Mouse (Mus musculus) limb, embryonic 15.5 days (tissue): ENCODE results near the gene Xxylt1. TPM values are rescaled to one million over a fixed set of nuclear protein-coding genes. Genes with fewer than 3 reads are reported as not detected.
"Not testable (repeated sequence)": the region's sequence is repeated elsewhere in the genome, so short reads cannot be mapped to it uniquely, and the experiment has no call there.

ENCODE experiments used
- ATAC-seq: fragments of 200-750 bp; cut with Nextera tagmentation; 2 replicates; pipeline ENCODE4 v1.8.0; 2017; ENCODE audit warnings: low read depth, moderate TSS enrichment; ENCODE audit not compliant: insufficient number of reproducible peaks, low FRiP score, low TSS enrichment
- H3K27ac ChIP-seq: fragments of 300-500 bp; sonication (generic); 2 replicates; pipeline ENCODE4 v1.5.1; 2015; ENCODE audit warnings: moderate library complexity, mild to moderate bottlenecking, inconsistent platforms
- H3K27me3 ChIP-seq: fragments of 300-500 bp; sonication (generic); 2 replicates; pipeline ENCODE4 v1.6.1; 2015; ENCODE audit warnings: inconsistent platforms
- H3K36me3 ChIP-seq: fragments of 300-500 bp; sonication (generic); 2 replicates; pipeline ENCODE4 v1.6.1; 2015; ENCODE audit warnings: inconsistent platforms
- H3K4me1 ChIP-seq: fragments of 300-500 bp; sonication (generic); 2 replicates; pipeline ENCODE4 v1.6.1; 2015; ENCODE audit warnings: inconsistent platforms
- H3K4me2 ChIP-seq: fragments of 300-500 bp; sonication (generic); 2 replicates; pipeline ENCODE4 v1.6.1; 2015; ENCODE audit warnings: mild to moderate bottlenecking, inconsistent platforms
- H3K4me3 ChIP-seq: fragments of 300-500 bp; sonication (generic); 2 replicates; pipeline ENCODE4 v1.5.1; 2015; ENCODE audit warnings: mild to moderate bottlenecking, inconsistent platforms
- H3K9ac ChIP-seq: fragments of 300-500 bp; sonication (generic); 2 replicates; pipeline ENCODE4 v1.6.1; 2015; ENCODE audit warnings: inconsistent platforms
- H3K9me3 ChIP-seq: fragments of 300-500 bp; sonication (generic); 2 replicates; pipeline ENCODE4 v1.6.1; 2016; ENCODE audit warnings: inconsistent platforms
- WGBS: fragments of 180-500 bp; shearing (Covaris S2); methylation state at CpG from one replicate; pipeline ENCODE4 v1.1.7; 2015; 5-methylcytosine and 5-hydroxymethylcytosine counted together
- polyA plus RNA-seq: library from polyadenylated mRNA; unstranded; fragments of >200 nt; fragmentation: Nextera tagmentation; extraction: Ambion mirVana; gene quantifications from 2 replicates; pipeline ENCODE4 v1.2.1, GENCODE M21; 2015

Gene Xxylt1
- polyA plus RNA-seq, 1 experiment from 2014 or later, result 17.3 TPM

- Histone ChIP-seq H3K27ac (no peak overlapping the region), H3K36me3 (no peaks in the 10 kb centered on the region), H3K4me2 (no peak overlapping the region), H3K4me1 (peaks cover 19% of the 10 kb centered on the region), H3K27me3 (no peaks in the 10 kb centered on the region), H3K9ac (no peak overlapping the region), H3K4me3 (no peak overlapping the region), H3K9me3 (no peaks in the 10 kb centered on the region)
- no peak for ATAC-seq
- WGBS, result 87% methylated on average over 10 of the region's 10 CpGs
Measured at GRCm38 (mm10) chr16:31017687-31018413, 63.4 kb downstream of the Xxylt1 start.

DNA sequence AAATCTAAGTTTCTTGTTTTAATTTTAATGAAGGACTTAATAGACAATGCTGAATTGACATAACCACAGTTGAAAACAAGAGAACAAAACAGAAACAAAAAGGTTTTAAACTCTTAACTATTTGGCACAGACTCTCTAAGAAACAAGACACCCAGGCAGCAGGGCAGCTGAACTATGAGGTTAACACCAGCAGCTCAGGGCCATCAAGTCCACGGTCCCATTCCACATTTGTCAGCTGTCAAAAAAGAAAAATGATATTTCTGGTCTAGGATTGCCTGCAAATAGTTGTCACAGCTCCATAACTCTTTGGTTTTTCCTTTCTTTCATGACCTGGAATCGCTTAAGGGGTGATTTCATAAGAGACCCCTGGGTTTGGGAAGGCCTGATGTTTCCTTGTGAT is 64.6 kb downstream of the Xxylt1 start:
- no peaks in the 10 kb centered on the region for H3K27me3 ChIP-seq
- no peaks in the 10 kb centered on the region for H3K9me3 ChIP-seq
- H3K4me1 ChIP-seq, result peaks cover 14% of the 10 kb centered on the region
- WGBS, result 57% methylated on average over 2 of the region's 2 CpGs
- H3K36me3 ChIP-seq, result no peaks in the 10 kb centered on the region
- no peak overlapping the region for H3K4me3 ChIP-seq
- ATAC-seq, result no peak
- no peak overlapping the region for H3K9ac ChIP-seq
- no peak overlapping the region for H3K27ac ChIP-seq
- no peak overlapping the region for H3K4me2 ChIP-seq

- Histone ChIP-seq H3K4me1 (peaks cover 14% of the 10 kb centered on the region), H3K36me3 (no peaks in the 10 kb centered on the region), H3K4me3 (no peak overlapping the region), H3K9me3 (no peaks in the 10 kb centered on the region), H3K9ac (no peak overlapping the region), H3K27ac (no peak overlapping the region), H3K4me2 (no peak overlapping the region), H3K27me3 (no peaks in the 10 kb centered on the region)
- WGBS, result 69% methylated on average over 8 of the region's 8 CpGs
- ATAC-seq, result no peak
Measured at GRCm38 (mm10) chr16:31016169-31016568, 65.1 kb downstream of the Xxylt1 start.

DNA sequence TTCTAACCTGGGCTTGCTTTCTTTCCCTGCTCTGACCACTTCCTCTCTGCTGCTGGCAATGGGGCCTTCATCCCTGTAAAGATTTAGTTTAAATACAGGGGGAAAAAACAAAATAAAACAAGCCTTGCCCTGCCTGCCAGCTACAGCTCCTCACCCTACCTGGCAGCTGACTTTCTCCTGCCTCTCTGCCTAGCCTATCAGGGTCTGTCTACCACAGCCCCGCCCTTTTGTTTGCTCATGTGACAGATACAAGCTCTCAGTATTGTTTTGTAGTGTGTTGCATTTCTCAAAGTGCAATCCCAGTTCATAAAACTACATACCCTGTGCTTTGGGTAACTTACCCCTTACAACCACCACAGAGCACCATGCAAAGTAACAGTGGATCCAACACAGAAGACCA is 66.0 kb downstream of the Xxylt1 start:
- Histone ChIP-seq H3K4me1 (peaks cover 14% of the 10 kb centered on the region; the same call in 1 of the 2 replicates), H3K9ac (no peak overlapping the region), H3K27ac (no peak overlapping the region), H3K36me3 (no peaks in the 10 kb centered on the region), H3K4me3 (no peak overlapping the region), H3K4me2 (no peak overlapping the region), H3K9me3 (no peaks in the 10 kb centered on the region), H3K27me3 (no peaks in the 10 kb centered on the region)
- no peak for ATAC-seq
- WGBS, result 100% methylated on average over 1 of the region's 1 CpGs

DNA sequence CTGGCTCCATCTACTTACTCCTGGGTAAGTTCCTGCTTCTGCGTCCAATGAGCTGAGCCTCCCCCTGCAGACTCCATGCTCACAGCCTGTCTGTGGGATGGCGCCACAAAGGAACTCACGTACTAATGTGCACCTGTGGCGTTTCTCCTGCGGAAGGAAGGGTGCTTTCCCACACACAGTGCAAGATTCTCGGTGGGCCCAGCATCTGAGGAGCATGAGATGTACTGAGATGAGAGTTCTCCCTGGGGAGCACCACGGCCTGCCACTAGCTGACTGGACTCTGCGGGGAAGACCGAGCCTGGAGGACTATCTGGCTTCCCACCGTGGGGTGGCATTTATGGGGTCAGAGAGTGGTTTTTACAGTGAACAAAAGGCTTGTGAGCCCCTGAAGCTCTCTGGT is 69.0 kb downstream of the Xxylt1 start:
- ATAC-seq, result no peak
- 83% methylated on average over 10 of the region's 10 CpGs for WGBS
- Histone ChIP-seq H3K36me3 (no peaks in the 10 kb centered on the region), H3K27me3 (no peaks in the 10 kb centered on the region), H3K9ac (no peak overlapping the region), H3K9me3 (no peaks in the 10 kb centered on the region), H3K4me3 (no peak overlapping the region), H3K4me2 (no peak overlapping the region), H3K27ac (no peak overlapping the region), H3K4me1 (0 out of 2 replicates have a peak, but pooled peaks cover 10% of the 10 kb centered on the region)

DNA sequence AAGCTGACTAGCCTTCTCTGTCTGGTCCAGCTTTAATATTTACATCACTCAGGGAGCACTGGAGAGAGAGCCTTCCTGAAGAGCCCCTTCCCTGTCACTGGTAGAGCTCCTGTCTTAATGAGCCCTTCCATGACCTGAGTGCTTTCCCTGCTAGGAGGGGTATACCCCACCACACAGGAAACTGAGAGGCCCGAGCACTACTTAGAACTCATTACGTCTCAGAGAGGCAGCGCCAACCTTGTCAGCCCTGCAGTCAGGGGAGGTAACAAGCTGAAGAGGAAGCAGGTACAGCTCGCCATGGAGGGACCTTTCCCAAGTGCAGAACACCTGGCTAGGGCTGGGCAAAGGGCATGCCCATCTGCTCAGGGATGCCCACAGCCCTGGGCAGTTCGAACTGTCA is 70.8 kb downstream of the Xxylt1 start:
- Histone ChIP-seq H3K36me3 (no peaks in the 10 kb centered on the region), H3K27ac (no peak overlapping the region), H3K4me1 (0 out of 2 replicates have a peak, but pooled peaks cover 5% of the 10 kb centered on the region), H3K4me3 (no peak overlapping the region), H3K27me3 (no peaks in the 10 kb centered on the region), H3K9me3 (no peaks in the 10 kb centered on the region), H3K9ac (no peak overlapping the region), H3K4me2 (no peak overlapping the region)
- 76% methylated on average over 5 of the region's 5 CpGs for WGBS
- no peak for ATAC-seq

- Histone ChIP-seq H3K4me1 (peaks cover 20% of the 10 kb centered on the region), H3K27me3 (no peaks in the 10 kb centered on the region), H3K4me3 (no peak overlapping the region), H3K9me3 (no peaks in the 10 kb centered on the region), H3K27ac (peak overlapping the region; percentile 27; the same call in 1 of the 2 replicates), H3K9ac (no peak overlapping the region), H3K36me3 (no peaks in the 10 kb centered on the region), H3K4me2 (no peak overlapping the region)
- 75% methylated on average over 7 of the region's 7 CpGs for WGBS
- no peak for ATAC-seq
Measured at GRCm38 (mm10) chr16:31008326-31008725, 72.9 kb downstream of the Xxylt1 start.

DNA sequence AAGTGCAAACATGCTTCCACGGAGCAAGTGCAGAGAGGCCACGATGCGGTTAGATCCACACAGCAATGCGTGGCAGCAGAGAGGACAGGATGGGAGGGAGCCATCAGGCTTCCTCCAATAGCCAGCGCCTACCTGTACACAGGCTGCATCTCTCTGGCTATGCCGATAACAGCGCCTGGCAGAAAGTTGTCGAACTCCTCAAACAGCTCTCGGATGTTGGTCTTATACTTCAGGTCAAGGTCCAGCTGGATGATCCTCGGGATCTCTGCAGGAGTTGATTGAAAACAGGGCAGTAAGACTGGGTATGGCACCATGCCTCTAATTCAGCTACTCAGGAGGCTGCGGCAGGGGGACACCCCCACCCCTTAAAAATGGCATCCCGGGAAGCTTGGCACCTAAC is 73.7 kb downstream of the Xxylt1 start:
- peaks cover 27% of the 10 kb centered on the region for H3K4me1 ChIP-seq
- H3K9me3 ChIP-seq, result no peaks in the 10 kb centered on the region
- WGBS, result 82% methylated on average over 12 of the region's 12 CpGs
- H3K9ac ChIP-seq, result no peak overlapping the region
- ATAC-seq, result no peak
- no peak overlapping the region for H3K4me2 ChIP-seq
- H3K4me3 ChIP-seq, result no peak overlapping the region
- no peaks in the 10 kb centered on the region for H3K36me3 ChIP-seq
- no peaks in the 10 kb centered on the region for H3K27me3 ChIP-seq
- H3K27ac ChIP-seq, result no peak overlapping the region

- 47% methylated on average over 7 of the region's 7 CpGs for WGBS
- no peak for ATAC-seq
- H3K4me2 ChIP-seq, result no peak overlapping the region
- no peaks in the 10 kb centered on the region for H3K36me3 ChIP-seq
- H3K9me3 ChIP-seq, result no peaks in the 10 kb centered on the region
- no peak overlapping the region for H3K4me3 ChIP-seq
- no peak overlapping the region for H3K27ac ChIP-seq
- no peaks in the 10 kb centered on the region for H3K27me3 ChIP-seq
- no peak overlapping the region for H3K9ac ChIP-seq
- H3K4me1 ChIP-seq, result peaks cover 28% of the 10 kb centered on the region
Measured at GRCm38 (mm10) chr16:31005693-31006092, 75.5 kb downstream of the Xxylt1 start.

DNA sequence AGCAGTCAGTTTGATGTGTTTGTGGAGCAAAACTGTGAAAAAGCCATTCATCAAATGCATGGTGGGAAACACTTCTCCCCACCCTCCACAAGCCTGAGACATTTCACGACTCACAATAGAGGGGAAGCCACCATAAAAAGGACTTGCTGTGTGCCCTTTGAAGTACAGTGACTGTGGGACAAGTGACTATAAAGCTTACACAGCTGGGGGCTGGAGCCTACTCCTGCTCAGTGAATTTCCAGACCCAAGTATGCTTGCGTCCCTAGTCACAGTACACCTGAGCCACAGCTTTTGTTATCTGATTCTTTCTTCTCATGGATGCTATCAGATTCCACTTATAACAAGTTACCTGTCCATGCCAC is 76.9 kb downstream of the Xxylt1 start:
- 0 out of 2 replicates have a peak, but pooled peaks have one; percentile 26 for ATAC-seq
- H3K9ac ChIP-seq, result no peak overlapping the region
- peak overlapping the region; percentile 69 for H3K27ac ChIP-seq
- no peaks in the 10 kb centered on the region for H3K9me3 ChIP-seq
- 20% methylated on average over 2 of the region's 2 CpGs for WGBS
- peaks cover 28% of the 10 kb centered on the region for H3K4me1 ChIP-seq
- H3K36me3 ChIP-seq, result no peaks in the 10 kb centered on the region
- H3K27me3 ChIP-seq, result no peaks in the 10 kb centered on the region
- no peak overlapping the region for H3K4me2 ChIP-seq
- no peak overlapping the region for H3K4me3 ChIP-seq

DNA sequence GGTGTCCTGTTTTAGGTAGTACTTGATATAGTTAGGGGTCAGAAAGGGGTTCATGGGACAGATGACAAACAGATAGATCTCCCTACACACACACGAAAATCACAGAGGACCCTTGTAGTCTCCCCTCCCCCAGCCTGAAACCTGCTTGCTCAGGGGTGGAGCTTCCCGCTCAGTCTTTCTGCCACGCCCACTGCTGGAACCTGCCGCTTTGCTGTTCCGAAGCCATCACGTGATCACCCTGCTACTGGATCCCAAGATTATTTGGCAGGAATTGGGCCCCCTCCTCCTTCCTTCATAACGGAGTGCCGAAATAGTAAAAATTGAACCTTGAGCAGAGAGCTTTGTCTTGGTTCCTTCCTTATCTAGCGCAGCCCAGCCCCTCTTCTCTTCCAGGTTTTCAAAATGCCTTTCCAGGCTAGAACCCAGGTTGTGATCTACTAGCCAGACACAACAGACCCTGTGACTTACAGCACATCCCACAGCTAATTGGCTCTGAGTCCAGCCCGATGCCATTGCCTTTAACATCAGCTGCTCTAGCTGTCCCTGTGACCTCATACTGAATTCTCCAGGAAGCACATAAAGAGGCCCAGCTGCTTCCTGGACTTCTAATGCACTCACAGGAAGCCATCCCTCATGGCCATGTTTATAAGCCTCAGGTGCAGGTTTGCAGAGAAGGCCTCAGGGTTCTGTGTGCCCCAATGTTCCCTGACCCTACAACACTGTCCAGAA is 77.5 kb downstream of the Xxylt1 start:
- not testable (repeated sequence) for H3K9ac ChIP-seq, H3K9me3 ChIP-seq, H3K36me3 ChIP-seq, H3K4me3 ChIP-seq, H3K27me3 ChIP-seq
- peaks cover 28% of the 10 kb centered on the region for H3K4me1 ChIP-seq
- WGBS, result 7% methylated on average over 10 of the region's 10 CpGs
- peak overlapping the region; percentile 33 for H3K4me2 ChIP-seq
- peak; percentile 53; the same call in 1 of the 2 replicates for ATAC-seq
- peak overlapping the region; percentile 69 for H3K27ac ChIP-seq

GRCm38 (mm10) chr16:31002926-31003325 is 78.3 kb downstream of the Xxylt1 start:
- Histone ChIP-seq H3K4me3 (no peak overlapping the region), H3K4me2 (no peak overlapping the region; the same call in 1 of the 2 replicates), H3K9me3 (no peaks in the 10 kb centered on the region), H3K36me3 (no peaks in the 10 kb centered on the region), H3K27ac (peak overlapping the region; percentile 59; the same call in 1 of the 2 replicates), H3K9ac (no peak overlapping the region), H3K27me3 (no peaks in the 10 kb centered on the region), H3K4me1 (peaks cover 23% of the 10 kb centered on the region)
- WGBS, result 48% methylated on average over 6 of the region's 6 CpGs
- ATAC-seq, result no peak
